Mouse (Mus musculus) retina, postnatal 7 days (tissue): ENCODE measurements around the gene Slc30a9.

Source experiments
- DNase-seq: peaks from one replicate; pipeline ENCODE4 v3.0.0-alpha.2; 2012; ENCODE audit warnings: low read depth, low spot score

Slc30a9 gene

GRCm38 (mm10) chr5:67306698-67307521, at the start of gene Slc30a9:
TSS of gene Slc30a9 (plus strand) at chr5:67306955.
- peak; percentile 79 for DNase-seq

- DNase-seq = no peak
Observed at GRCm38 (mm10) chr5:67258473-67258872, 48.3 kb upstream of the Slc30a9 start.

- no peak for DNase-seq
Observed at GRCm38 (mm10) chr5:67260159-67260530, 46.6 kb upstream of the Slc30a9 start.

GRCm38 (mm10) chr5:67260531-67261371, 46.0 kb upstream of the Slc30a9 start, which contains the start of gene Tmem33:
TSS of gene Tmem33 (plus strand) at chr5:67260565.
- DNase-seq = peak; percentile 87

GRCm38 (mm10) chr5:67262964-67263363, 43.8 kb upstream of the Slc30a9 start:
- DNase-seq = no peak

GRCm38 (mm10) chr5:67266106-67266505, 40.6 kb upstream of the Slc30a9 start:
- DNase-seq = no peak

GRCm38 (mm10) chr5:67269309-67269708, 37.4 kb upstream of the Slc30a9 start:
- DNase-seq = no peak

- no peak for DNase-seq
Observed at GRCm38 (mm10) chr5:67279407-67279806, 27.3 kb upstream of the Slc30a9 start.

GRCm38 (mm10) chr5:67279840-67280239, 26.9 kb upstream of the Slc30a9 start:
- no peak for DNase-seq

- DNase-seq = no peak
Observed at GRCm38 (mm10) chr5:67280400-67280799, 26.4 kb upstream of the Slc30a9 start.

- DNase-seq = no peak
Observed at GRCm38 (mm10) chr5:67295029-67295428, 11.7 kb upstream of the Slc30a9 start.

GRCm38 (mm10) chr5:67295682-67296081, 11.1 kb upstream of the Slc30a9 start:
- DNase-seq = no peak

- no peak for DNase-seq
Observed at GRCm38 (mm10) chr5:67296171-67296570, 10.6 kb upstream of the Slc30a9 start.

- DNase-seq = no peak
Observed at GRCm38 (mm10) chr5:67297026-67297813, 9.5 kb upstream of the Slc30a9 start.

GRCm38 (mm10) chr5:67299847-67300412, 6.8 kb upstream of the Slc30a9 start:
- DNase-seq = no peak

- DNase-seq = no peak
Observed at GRCm38 (mm10) chr5:67300926-67301597, 5.7 kb upstream of the Slc30a9 start.

GRCm38 (mm10) chr5:67301722-67302331, 4.9 kb upstream of the Slc30a9 start:
- no peak for DNase-seq

- no peak for DNase-seq
Observed at GRCm38 (mm10) chr5:67303816-67304215, 2.9 kb upstream of the Slc30a9 start.

- DNase-seq = no peak
Observed at GRCm38 (mm10) chr5:67307659-67308222, 986 bp downstream of the Slc30a9 start.
